Mouse (Mus musculus) thymus, postnatal 10 days (tissue): ENCODE measurements around the gene Hmcn1.

Experiments used
- DNase-seq, 2 experiments: peaks; one replicate each; pipeline ENCODE4 v3.0.0; 2021; ENCODE audit warnings: low spot score in 2 of 2

Hmcn1 gene

DNA sequence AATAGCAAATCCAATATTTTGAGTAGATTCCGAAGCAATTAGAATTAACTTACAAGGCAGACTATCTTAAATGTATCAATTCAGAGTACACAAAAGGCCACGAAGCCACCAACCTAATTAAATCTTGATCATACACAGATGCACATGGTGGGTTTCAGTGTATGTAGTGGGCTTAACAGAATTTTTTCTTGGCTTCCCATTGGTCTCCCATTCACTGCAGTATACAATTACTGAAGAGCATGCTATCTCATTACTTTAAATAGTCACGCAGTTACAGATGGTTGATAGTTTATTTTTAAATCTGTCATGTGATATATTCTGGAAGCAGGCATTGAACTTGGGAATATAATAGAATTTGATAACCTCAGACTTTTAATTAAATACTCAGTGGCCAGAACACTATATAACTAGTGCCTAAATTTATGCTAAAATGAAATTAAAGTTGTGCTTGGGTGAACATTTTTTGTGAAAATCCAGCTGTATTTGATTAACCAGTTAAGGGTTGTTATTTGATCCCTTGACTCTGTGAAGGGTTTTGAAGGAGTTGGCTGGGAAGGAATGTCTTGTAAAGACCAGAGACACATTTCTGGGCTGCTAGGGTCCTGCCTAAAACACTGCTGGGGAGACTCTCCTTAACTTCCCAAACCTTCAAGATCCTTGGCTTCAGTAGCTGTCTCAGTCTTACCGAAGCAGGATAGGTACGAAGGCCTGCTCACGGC lies 455.7 kb downstream of the Hmcn1 start:
- no peak for DNase-seq

DNA sequence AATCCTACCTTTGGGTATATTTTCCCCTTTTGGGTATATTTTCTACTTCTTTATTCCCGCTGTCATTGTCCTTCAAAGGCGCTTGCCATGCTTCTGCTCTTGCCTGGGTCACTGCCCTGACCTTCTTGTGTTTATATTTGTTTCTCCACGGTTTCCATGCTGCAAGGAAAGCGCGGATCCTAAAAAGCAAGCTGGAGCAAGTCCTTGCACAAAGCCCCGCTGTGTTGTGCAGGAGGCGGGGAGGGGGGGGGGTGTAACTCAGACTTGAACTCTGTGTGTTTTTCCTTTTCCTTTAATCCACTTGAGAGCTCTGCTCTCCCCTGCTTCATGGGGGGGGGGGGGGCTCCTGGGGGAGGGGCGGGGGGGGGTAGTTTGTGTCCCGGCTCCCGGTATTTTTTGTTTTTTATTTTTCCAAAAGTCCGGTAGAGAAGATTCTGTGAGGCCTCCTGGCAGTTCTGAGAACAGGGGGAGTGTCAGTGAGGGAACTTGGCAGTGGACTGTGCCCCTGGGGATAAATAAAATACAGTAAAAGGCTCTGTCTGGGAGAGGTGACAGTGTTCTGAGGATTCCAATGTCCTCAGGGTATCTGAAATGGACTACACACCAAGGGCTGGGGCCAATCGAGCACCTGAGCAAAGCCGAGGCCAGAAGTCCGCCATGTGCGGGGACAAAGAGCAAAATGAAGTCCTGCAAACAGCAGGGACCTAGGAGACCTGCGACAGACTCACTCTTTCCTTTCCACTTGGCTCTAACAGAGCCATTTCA lies 457.3 kb downstream of the Hmcn1 start:
- no peak for DNase-seq

DNA sequence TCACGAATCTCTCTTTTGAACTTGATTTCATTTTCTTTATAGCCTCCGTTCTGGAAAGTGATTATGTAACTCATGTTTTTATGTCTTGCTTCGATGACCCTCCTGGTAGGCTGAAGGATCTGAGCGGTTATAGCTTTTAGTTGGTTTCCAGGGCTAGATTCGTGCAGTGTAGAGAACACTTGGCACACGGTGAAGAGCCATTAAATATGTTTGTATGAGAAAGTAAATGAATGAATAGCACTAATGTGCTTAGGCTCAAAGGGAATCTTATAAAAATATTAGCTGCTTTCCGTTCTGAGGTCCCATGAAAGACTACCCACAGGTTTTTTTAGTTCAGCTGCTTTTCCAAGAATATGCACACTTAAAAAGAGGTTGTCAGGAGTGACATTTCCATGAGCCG lies 458.6 kb downstream of the Hmcn1 start:
- no peak for DNase-seq

DNA sequence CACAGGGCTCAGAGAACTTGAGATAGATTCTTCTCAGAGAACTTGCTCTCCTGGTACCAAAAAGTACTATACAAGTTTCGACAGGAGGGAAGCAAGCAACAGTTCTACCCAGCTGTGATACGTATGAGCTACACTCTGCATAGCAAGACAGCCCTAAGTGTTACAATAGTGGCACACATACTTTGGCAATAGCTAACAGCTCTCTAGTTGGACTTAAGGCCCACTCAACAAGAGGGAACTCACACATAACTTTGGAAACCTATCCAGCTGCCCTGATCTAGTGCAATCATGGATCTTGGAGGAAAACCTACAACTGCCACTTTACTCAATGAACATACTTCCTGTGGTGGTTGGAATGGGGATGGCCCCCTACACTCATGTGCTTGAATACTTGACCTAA lies 480.2 kb downstream of the Hmcn1 start:
- DNase-seq, result no peak
